ENCODE assay signal across 21 mouse cellular contexts in the genomic region with DNA sequence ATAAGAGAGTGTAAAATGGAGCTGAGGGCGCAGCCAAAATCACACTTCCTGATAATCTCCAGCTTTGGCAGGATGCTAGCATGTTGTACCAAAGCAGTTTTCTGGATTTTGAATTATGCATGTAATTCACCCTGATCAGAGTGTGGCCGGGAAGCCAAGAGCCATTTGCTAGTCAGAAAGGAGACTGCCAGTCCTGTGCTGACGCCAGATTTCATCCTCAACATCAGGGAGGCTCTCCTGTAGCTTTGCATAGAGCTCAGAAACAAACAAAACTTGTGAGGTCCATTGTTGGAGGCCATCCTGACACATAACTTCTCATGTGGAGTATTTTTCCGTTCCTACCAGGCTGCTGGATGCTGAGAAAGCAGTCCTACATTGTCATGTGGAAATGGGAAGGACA.
DNase-seq lines count a peak whose midpoint lies in the region; ATAC-seq lines count a peak whose summit lies in the region.
"Had no signal": no experiment of that assay in that cellular context is flagged by ENCODE, and none has a peak within 500 bp of the region (broad histone marks: within the 10 kb centered on the region; RNA-seq: fewer than 3 reads in every experiment).

No protein-coding gene starts in this region.

- no peaks in the 10 kb centered on the region for H3K36me3 ChIP-seq in midbrain, embryonic 14.5 days (ENCODE audit: control insufficient read depth, insufficient read depth, low read length)
- H3K36me3 ChIP-seq: G1E; heart, embryonic 15.5 days; liver, embryonic 13.5 days; midbrain, embryonic 13.5 days had no signal

- no peak overlapping the region for H3K27ac ChIP-seq in midbrain, embryonic 14.5 days (replicated peaks; ENCODE audit: low read depth, low read length)
- H3K27ac ChIP-seq: heart, embryonic 15.5 days; kidney, postnatal 0 days; left cerebral cortex, adult 2 months; liver, embryonic 13.5 days; midbrain, embryonic 13.5 days had no signal

- no peaks in the 10 kb centered on the region for H3K27me3 ChIP-seq in midbrain, embryonic 14.5 days (ENCODE audit: control insufficient read depth, insufficient read depth, low read length)
- H3K27me3 ChIP-seq: liver, embryonic 13.5 days had no signal

- no peaks in the 10 kb centered on the region for H3K4me1 ChIP-seq in midbrain, embryonic 14.5 days (ENCODE audit: control insufficient read depth, insufficient read depth, low read length)
- H3K4me1 ChIP-seq: heart, embryonic 15.5 days; liver, embryonic 13.5 days; midbrain, embryonic 13.5 days had no signal

- DNase-seq in cerebellum, postnatal 10 days: peak; percentile 22 to 33
- DNase-seq in cerebellum, postnatal 4 days (ENCODE audit: low spot score in 2 of 2): no peak
- peak; percentile 22 to 30 for DNase-seq in heart, adult 18-20 months
- no peak for DNase-seq in heart, postnatal 4 days
- peak; percentile 6 for DNase-seq in testis, postnatal 14 days (ENCODE audit: low spot score)
- DNase-seq in testis, postnatal 10 days (ENCODE audit: low spot score): no peak
- no peak for DNase-seq in midbrain, embryonic 14.5 days
- DNase-seq in layer of hippocampus, adult 18-20 months (ENCODE audit: low spot score in 2 of 2): no peak
- DNase-seq: adrenal gland, postnatal 36 days; cerebellum, adult 2 months; liver, embryonic 13.5 days; retina, postnatal 1 day; right cerebral cortex, postnatal 4 days had no signal

- no peak overlapping the region for H3K4me2 ChIP-seq in midbrain, embryonic 14.5 days (ENCODE audit: low read length)
- H3K4me2 ChIP-seq: heart, embryonic 15.5 days; liver, embryonic 13.5 days; midbrain, embryonic 13.5 days had no signal

- no peak for ATAC-seq in midbrain, embryonic 14.5 days (ENCODE audit: low FRiP score, low TSS enrichment)
- ATAC-seq: CD4-positive, CD25-positive, alpha-beta regulatory T cell, adult 4 months; hindbrain, embryonic 16.5 days; intestine, postnatal 0 days; midbrain, embryonic 13.5 days had no signal

- no peaks in the 10 kb centered on the region for H3K9me3 ChIP-seq in midbrain, embryonic 14.5 days (ENCODE audit: control insufficient read depth, low read length)
- H3K9me3 ChIP-seq: G1E; heart, embryonic 15.5 days; liver, embryonic 13.5 days; midbrain, embryonic 13.5 days had no signal

- WGBS in midbrain, embryonic 14.5 days: 80% methylated on average over 4 of the region's 4 CpGs

- no peak overlapping the region for H3K4me3 ChIP-seq in midbrain, embryonic 14.5 days (replicated peaks; ENCODE audit: low read depth, low read length)
- H3K4me3 ChIP-seq: heart, embryonic 15.5 days; left cerebral cortex, adult 2 months; liver, embryonic 13.5 days; midbrain, embryonic 13.5 days had no signal

- H3K9ac ChIP-seq in midbrain, embryonic 14.5 days (replicated peaks; ENCODE audit: low read length): no peak overlapping the region
- H3K9ac ChIP-seq: heart, embryonic 15.5 days; liver, embryonic 13.5 days; midbrain, embryonic 13.5 days had no signal

Comparison
In these comparisons a context has a peak if more than half of its experiments do, and no peak if none do; other contexts are left out.
1. DNase-seq: peak in cerebellum, postnatal 10 days (2 of 2), heart, adult 18-20 months (2 of 2) and testis, postnatal 14 days (single experiment); none in cerebellum, postnatal 4 days (0 of 2), heart, postnatal 4 days (single experiment), testis, postnatal 10 days (single experiment), midbrain, embryonic 14.5 days (single experiment) and layer of hippocampus, adult 18-20 months (0 of 2).